Mouse (Mus musculus) stomach, postnatal 0 days (tissue): Measurements from ENCODE around the gene Gbx2.

Experiments
- CTCF ChIP-seq: IDR thresholded peaks from 2 replicates; pipeline ENCODE4 v1.5.1; 2016; ENCODE audit warnings: antibody characterized with exemption, low read depth, mild to moderate bottlenecking, moderate library complexity
- EP300 ChIP-seq: optimal IDR thresholded peaks from 2 replicates; pipeline ENCODE3; 2016; ENCODE audit warnings: antibody characterized with exemption

DNA sequence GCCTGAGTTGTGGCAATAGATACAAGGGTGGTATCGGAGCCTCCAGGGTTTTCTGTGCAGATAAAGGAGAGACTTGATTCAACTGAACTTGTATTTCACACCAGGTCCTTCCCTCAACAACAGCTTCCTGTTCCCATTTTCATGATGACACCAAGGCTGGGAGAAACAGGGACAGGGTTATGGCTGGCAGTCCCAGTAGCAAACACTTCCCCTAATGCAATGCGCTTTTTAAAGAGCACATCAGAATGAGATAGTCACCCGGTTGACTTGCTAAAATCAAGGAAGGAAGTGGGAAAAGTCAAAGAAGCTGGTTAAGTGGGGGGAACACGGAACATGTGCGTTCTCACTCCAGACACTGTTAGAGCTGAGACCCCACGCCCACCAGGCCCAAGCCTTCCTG lies 39.6 kb downstream of the Gbx2 start:
- TF ChIP-seq CTCF (no peak), EP300 (no peak)
